In the genomic region with DNA sequence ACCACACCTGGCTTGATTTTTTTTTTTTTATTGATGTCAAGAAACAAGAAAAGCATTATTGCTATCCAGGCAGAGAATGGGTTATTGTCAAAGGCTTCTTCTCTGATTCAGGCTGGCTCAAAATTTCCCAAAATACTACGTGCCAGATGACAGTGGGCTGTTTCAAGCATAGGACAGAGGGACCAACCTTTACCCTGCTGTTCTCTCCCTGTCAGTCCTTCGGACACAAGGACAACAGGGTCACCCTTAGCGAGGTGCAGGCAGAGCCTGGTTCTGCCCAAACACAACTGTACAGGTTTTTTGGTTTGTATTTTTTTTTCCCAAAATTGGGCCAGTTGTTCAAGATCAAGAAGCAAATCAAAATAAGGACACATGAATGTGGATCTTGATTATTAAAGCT, we compare ENCODE assay signal across 20 mouse cellular contexts.
"Had no signal": no experiment of that assay in that cellular context is flagged by ENCODE, and none has a peak within 500 bp of the region (broad histone marks: within the 10 kb centered on the region; RNA-seq: fewer than 3 reads in every experiment).

No protein-coding gene starts in this region.

- DNase-seq: gastrocnemius, postnatal 14 days; gastrocnemius, postnatal 36 days; heart, adult 18-20 months; heart, postnatal 10 days; kidney, adult 11 months; kidney, adult 2 months; kidney, postnatal 14 days; kidney, postnatal 36 days; layer of hippocampus, adult 9-11 months; layer of hippocampus, postnatal 36 days; left cerebral cortex, postnatal 4 days had no signal

- H3K9ac ChIP-seq: heart, embryonic 12.5 days; hindbrain, embryonic 13.5 days; hindbrain, embryonic 15.5 days; limb, embryonic 13.5 days; limb, embryonic 15.5 days; liver, embryonic 14.5 days had no signal

- H3K36me3 ChIP-seq: heart, embryonic 10.5 days; heart, embryonic 12.5 days; hindbrain, embryonic 13.5 days; hindbrain, embryonic 15.5 days; limb, embryonic 13.5 days; limb, embryonic 15.5 days had no signal

- H3K27ac ChIP-seq: heart, embryonic 10.5 days; hindbrain, embryonic 13.5 days; hindbrain, embryonic 15.5 days; hindbrain, postnatal 0 days; limb, embryonic 13.5 days; liver, embryonic 14.5 days had no signal

- ATAC-seq: hindbrain, postnatal 0 days; intestine, embryonic 16.5 days had no signal

- H3K4me2 ChIP-seq: heart, embryonic 12.5 days; hindbrain, embryonic 13.5 days; hindbrain, embryonic 15.5 days; limb, embryonic 13.5 days; limb, embryonic 15.5 days had no signal

- H3K4me3 ChIP-seq: heart, embryonic 10.5 days; heart, embryonic 12.5 days; hindbrain, embryonic 13.5 days; hindbrain, embryonic 15.5 days; limb, embryonic 13.5 days; limb, embryonic 15.5 days had no signal

- H3K27me3 ChIP-seq: hindbrain, embryonic 13.5 days; hindbrain, embryonic 15.5 days; limb, embryonic 13.5 days; limb, embryonic 15.5 days had no signal

- H3K9me3 ChIP-seq: heart, embryonic 10.5 days; heart, embryonic 12.5 days; hindbrain, embryonic 13.5 days; hindbrain, embryonic 15.5 days; limb, embryonic 13.5 days; limb, embryonic 15.5 days had no signal
